Comparison of ENCODE assay signal across 16 mouse cellular contexts in the genomic region with DNA sequence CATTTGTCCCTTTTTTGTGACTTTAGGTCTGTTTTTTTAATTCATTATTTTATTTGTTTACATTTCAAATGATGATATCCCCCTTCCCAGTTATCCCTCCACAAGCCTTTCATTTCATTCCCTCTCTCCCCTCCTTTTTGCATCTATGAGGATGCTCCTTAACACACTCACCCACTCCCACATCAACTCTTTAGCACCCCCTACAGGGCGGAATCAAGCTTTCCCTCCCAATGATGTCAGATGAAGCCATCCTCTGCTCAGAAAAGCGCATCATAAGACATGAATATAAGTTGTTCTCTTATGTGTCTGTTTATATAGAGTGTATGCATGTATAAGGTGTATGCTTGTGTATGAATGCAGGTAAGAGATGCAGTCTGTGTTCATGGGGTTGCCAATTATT.
A peak's percentile ranks its signal among the peaks of the same experiment; 100 is the strongest.
DNase-seq lines count a peak whose midpoint lies in the region; ATAC-seq and TF ChIP-seq lines count a peak whose summit lies in the region.
"Had no signal": no experiment of that assay in that cellular context is flagged by ENCODE, and none has a peak within 500 bp of the region (broad histone marks: within the 10 kb centered on the region; RNA-seq: fewer than 3 reads in every experiment).

No protein-coding gene starts in this region.

- no peak overlapping the region for H3K27ac ChIP-seq in layer of hippocampus, adult 2 months
- H3K27ac ChIP-seq in embryonic facial prominence, embryonic 11.5 days (replicated peaks; ENCODE audit: low read depth, low read length), result no peak overlapping the region
- H3K27ac ChIP-seq: embryonic facial prominence, embryonic 13.5 days; midbrain, embryonic 15.5 days had no signal

- no peak for ATAC-seq in embryonic facial prominence, embryonic 11.5 days (replicated peaks; ENCODE audit: insufficient number of reproducible peaks, low FRiP score, low TSS enrichment, low read depth)
- ATAC-seq: inflammation-experienced regulatory T-cells, adult 6 months; midbrain, embryonic 15.5 days had no signal

- TF ChIP-seq CTCF in layer of hippocampus, adult 2 months (conservative IDR thresholded peaks at IDR 0.05), result peak; percentile 37

- no peaks in the 10 kb centered on the region for H3K36me3 ChIP-seq in embryonic facial prominence, embryonic 11.5 days (replicated peaks; ENCODE audit: control insufficient read depth, insufficient read depth, low read depth, low read length)
- H3K36me3 ChIP-seq: embryonic facial prominence, embryonic 13.5 days; midbrain, embryonic 15.5 days had no signal

- no peak overlapping the region for H3K9ac ChIP-seq in embryonic facial prominence, embryonic 11.5 days (replicated peaks; ENCODE audit: low read length)
- H3K9ac ChIP-seq: embryonic facial prominence, embryonic 13.5 days; midbrain, embryonic 15.5 days had no signal

- H3K4me2 ChIP-seq in embryonic facial prominence, embryonic 11.5 days (ENCODE audit: low read depth, low read length), result no peak overlapping the region
- H3K4me2 ChIP-seq: embryonic facial prominence, embryonic 13.5 days; liver, embryonic 11.5 days; midbrain, embryonic 15.5 days had no signal

- DNase-seq in adrenal gland, postnatal 10 days, result peak; percentile 6
- DNase-seq in adrenal gland, postnatal 25 days, result no peak
- DNase-seq in layer of hippocampus, adult 2 months (ENCODE audit: low spot score in 2 of 2), result no peak
- DNase-seq in layer of hippocampus, adult 8-10 months (ENCODE audit: low spot score in 2 of 2), result no peak
- peak; percentile 24 for DNase-seq in MEL-GATA-1-ER (ENCODE audit: extremely low read depth, low read depth)
- DNase-seq in embryonic facial prominence, embryonic 11.5 days (ENCODE audit: low spot score), result peak; percentile 21
- no peak for DNase-seq in kidney, adult 18-20 months
- DNase-seq in gastrocnemius, postnatal 4 days (ENCODE audit: low spot score in 2 of 2), result no peak
- DNase-seq: B cell, adult 2 months; cerebellum, adult 2 months; lung, postnatal 14 days; thymus, adult 2 months had no signal

- 46% methylated on average over 2 of the region's 2 CpGs for WGBS in embryonic facial prominence, embryonic 11.5 days

- H3K9me3 ChIP-seq in embryonic facial prominence, embryonic 11.5 days (replicated peaks; ENCODE audit: control insufficient read depth, low read length), result no peaks in the 10 kb centered on the region
- H3K9me3 ChIP-seq: embryonic facial prominence, embryonic 13.5 days; midbrain, embryonic 15.5 days had no signal

- H3K4me3 ChIP-seq in layer of hippocampus, adult 2 months, result no peak overlapping the region
- no peak overlapping the region for H3K4me3 ChIP-seq in embryonic facial prominence, embryonic 11.5 days (ENCODE audit: low read depth, low read length)
- H3K4me3 ChIP-seq: embryonic facial prominence, embryonic 13.5 days; midbrain, embryonic 15.5 days had no signal

- H3K27me3 ChIP-seq in embryonic facial prominence, embryonic 11.5 days (ENCODE audit: control insufficient read depth, insufficient read depth, low read length), result no peaks in the 10 kb centered on the region
- H3K27me3 ChIP-seq: embryonic facial prominence, embryonic 13.5 days; midbrain, embryonic 15.5 days had no signal

- H3K4me1 ChIP-seq in embryonic facial prominence, embryonic 11.5 days (ENCODE audit: control insufficient read depth, insufficient read depth, low read length), result no peaks in the 10 kb centered on the region
- H3K4me1 ChIP-seq: embryonic facial prominence, embryonic 13.5 days; midbrain, embryonic 15.5 days had no signal

Comparison
In these comparisons a context has a peak if more than half of its experiments do, and no peak if none do; other contexts are left out.
1. DNase-seq: peak in adrenal gland, postnatal 10 days (single experiment), MEL-GATA-1-ER (single experiment) and embryonic facial prominence, embryonic 11.5 days (single experiment); none in adrenal gland, postnatal 25 days (single experiment), layer of hippocampus, adult 2 months (0 of 2), layer of hippocampus, adult 8-10 months (0 of 2), kidney, adult 18-20 months (single experiment) and gastrocnemius, postnatal 4 days (0 of 2).